Mouse (Mus musculus) limb, embryonic 13.5 days (tissue): ENCODE results near the gene Usp16. TPM values are rescaled to one million over a fixed set of nuclear protein-coding genes. Genes with fewer than 3 reads are reported as not detected.

Experiments used
- ATAC-seq: fragments of 200-750 bp; cut with Nextera tagmentation; 2 replicates; pipeline ENCODE4 v1.8.0; 2017; ENCODE audit warnings: low read depth, moderate number of reproducible peaks, moderate TSS enrichment; ENCODE audit not compliant: low FRiP score
- H3K27ac ChIP-seq: fragments of 300-500 bp; sonication (generic); 2 replicates; pipeline ENCODE4 v1.5.1; 2015; ENCODE audit warnings: inconsistent platforms, mild to moderate bottlenecking, moderate library complexity
- H3K27me3 ChIP-seq: fragments of 300-500 bp; sonication (generic); 2 replicates; pipeline ENCODE4 v1.6.1; 2015; ENCODE audit warnings: mild to moderate bottlenecking, inconsistent platforms
- H3K36me3 ChIP-seq: fragments of 300-500 bp; sonication (generic); 2 replicates; pipeline ENCODE4 v1.6.1; 2015; ENCODE audit warnings: inconsistent platforms, mild to moderate bottlenecking, moderate library complexity
- H3K4me1 ChIP-seq: fragments of 300-500 bp; sonication (generic); 2 replicates; pipeline ENCODE4 v1.6.1; 2015; ENCODE audit warnings: inconsistent platforms
- H3K4me2 ChIP-seq: fragments of 300-500 bp; sonication (generic); replicated peaks from 2 replicates; pipeline ENCODE4 v1.6.1; 2015; ENCODE audit warnings: inconsistent platforms, mild to moderate bottlenecking, moderate library complexity
- H3K4me3 ChIP-seq: fragments of 300-500 bp; sonication (generic); 2 replicates; pipeline ENCODE4 v1.5.1; 2015; ENCODE audit warnings: moderate library complexity, mild to moderate bottlenecking, inconsistent platforms
- H3K9ac ChIP-seq: fragments of 300-500 bp; sonication (generic); 2 replicates; pipeline ENCODE4 v1.6.1; 2015; ENCODE audit warnings: mild to moderate bottlenecking, inconsistent platforms
- H3K9me3 ChIP-seq: fragments of 300-500 bp; sonication (generic); 2 replicates; pipeline ENCODE4 v1.6.1; 2016; ENCODE audit warnings: inconsistent platforms
- WGBS: fragments of 180-500 bp; shearing (Covaris S2); methylation state at CpG from one replicate; pipeline ENCODE4 v1.1.7; 2015; 5-methylcytosine and 5-hydroxymethylcytosine counted together
- polyA plus RNA-seq: library from polyadenylated mRNA; unstranded; fragments of >200 nt; fragmentation: Nextera tagmentation; extraction: Ambion mirVana; gene quantifications from 2 replicates; pipeline ENCODE4 v1.2.1, GENCODE M21; 2015

Gene Usp16
- polyA plus RNA-seq, 1 experiment from 2014 or later: 45.4 TPM

DNA sequence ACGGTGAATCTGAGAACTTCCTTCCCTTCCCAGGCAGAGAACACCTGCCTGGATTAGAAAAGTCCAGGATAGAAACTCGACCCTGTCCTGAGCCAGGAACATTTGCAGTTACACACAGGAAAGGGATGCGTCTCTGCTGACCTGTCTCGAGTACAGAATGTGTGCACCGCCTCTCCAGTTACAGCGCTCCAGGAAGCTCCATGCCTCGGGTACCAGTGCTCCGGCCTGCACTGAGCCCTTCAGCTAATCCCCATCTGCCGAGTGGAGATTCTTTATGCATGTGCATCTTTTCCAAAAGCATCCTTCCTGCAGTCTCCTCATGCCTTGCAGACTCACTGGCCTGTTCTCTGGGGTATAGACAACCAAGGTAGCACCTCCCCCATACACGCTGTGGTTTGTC lies 74.3 kb downstream of the Usp16 start:
- no peak overlapping the region for H3K4me2 ChIP-seq
- no peak overlapping the region for H3K4me3 ChIP-seq
- no peak overlapping the region for H3K9ac ChIP-seq
- no peaks in the 10 kb centered on the region for H3K9me3 ChIP-seq
- no peaks in the 10 kb centered on the region for H3K27me3 ChIP-seq
- no peak overlapping the region for H3K27ac ChIP-seq
- H3K36me3 ChIP-seq: no peaks in the 10 kb centered on the region
- ATAC-seq: no peak
- 0 out of 2 replicates have a peak, but pooled peaks cover 9% of the 10 kb centered on the region for H3K4me1 ChIP-seq
- WGBS: 60% methylated on average over 10 of the region's 10 CpGs

Other genes with a start within 250 kb of the Usp16 start
- 32.6 and 35.6 TPM in 2 replicates for gene N6amt1, start 100.5 kb upstream of the Usp16 start, polyA plus RNA-seq
- gene Ltn1, start 22.1 kb upstream of the Usp16 start, polyA plus RNA-seq: 26.9 and 29.5 TPM in 2 replicates
- gene Rwdd2b, start 14.1 kb upstream of the Usp16 start, polyA plus RNA-seq: 10.3 and 11.5 TPM in 2 replicates
- 473 and 492 TPM in 2 replicates for gene Cct8, start 41.2 kb downstream of the Usp16 start, polyA plus RNA-seq
- 0.45 and 0.47 TPM in 2 replicates for gene Map3k7cl, start 98.6 kb downstream of the Usp16 start, polyA plus RNA-seq
- gene Bach1, start 244.2 kb downstream of the Usp16 start, polyA plus RNA-seq: 18.6 and 19.7 TPM in 2 replicates